Mouse (Mus musculus) naive thymus-derived CD4-positive, alpha-beta T cell, adult 2 months (primary cell): ENCODE measurements around the gene Diras2.
A peak's percentile ranks its signal among the peaks of the same experiment; 100 is the strongest.
"Not testable (repeated sequence)": the region's sequence is repeated elsewhere in the genome, so short reads cannot be mapped to it uniquely, and the experiment has no call there.

Source experiments
- DNase-seq: peaks from one replicate; pipeline ENCODE4 v3.0.0-alpha.2; 2011; ENCODE audit warnings: low read depth

Diras2 gene

GRCm38 (mm10) chr13:52519425-52519824, 11.7 kb downstream of the Diras2 start:
- no peak for DNase-seq

- no peak for DNase-seq
Observed at GRCm38 (mm10) chr13:52518377-52518776, 12.7 kb downstream of the Diras2 start.

- DNase-seq, result no peak
Observed at GRCm38 (mm10) chr13:52517021-52517420, 14.1 kb downstream of the Diras2 start.

GRCm38 (mm10) chr13:52516561-52516960, 14.5 kb downstream of the Diras2 start:
- DNase-seq, result no peak

- DNase-seq, result no peak
Observed at GRCm38 (mm10) chr13:52516051-52516450, 15.0 kb downstream of the Diras2 start.

GRCm38 (mm10) chr13:52513554-52513953, 17.5 kb downstream of the Diras2 start:
- DNase-seq, result no peak

- no peak for DNase-seq
Observed at GRCm38 (mm10) chr13:52512356-52512755, 18.7 kb downstream of the Diras2 start.

- DNase-seq, result no peak
Observed at GRCm38 (mm10) chr13:52510172-52510880, 20.8 kb downstream of the Diras2 start.

GRCm38 (mm10) chr13:52507460-52508293, 23.4 kb downstream of the Diras2 start:
- no peak for DNase-seq

- not testable (repeated sequence) for DNase-seq
Observed at GRCm38 (mm10) chr13:52506822-52507221, 24.3 kb downstream of the Diras2 start.

GRCm38 (mm10) chr13:52505683-52506285, 25.3 kb downstream of the Diras2 start:
- DNase-seq, result not testable (repeated sequence)

GRCm38 (mm10) chr13:52501686-52502085, 29.4 kb downstream of the Diras2 start:
- DNase-seq, result no peak

GRCm38 (mm10) chr13:52497029-52497550, 34.0 kb downstream of the Diras2 start:
- DNase-seq, result no peak

- no peak for DNase-seq
Observed at GRCm38 (mm10) chr13:52488821-52489220, 42.3 kb downstream of the Diras2 start.

- no peak for DNase-seq
Observed at GRCm38 (mm10) chr13:52484064-52484463, 47.0 kb downstream of the Diras2 start.

- DNase-seq, result no peak
Observed at GRCm38 (mm10) chr13:52481786-52482185, 49.3 kb downstream of the Diras2 start.

GRCm38 (mm10) chr13:52479146-52479545, 51.9 kb downstream of the Diras2 start:
- DNase-seq, result no peak

- DNase-seq, result no peak
Observed at GRCm38 (mm10) chr13:52476998-52477601, 54.0 kb downstream of the Diras2 start.

GRCm38 (mm10) chr13:52476222-52476621, 54.9 kb downstream of the Diras2 start:
- peak; percentile 35 for DNase-seq

- no peak for DNase-seq
Observed at GRCm38 (mm10) chr13:52475264-52475663, 55.8 kb downstream of the Diras2 start.

GRCm38 (mm10) chr13:52474807-52475206, 56.3 kb downstream of the Diras2 start:
- DNase-seq, result no peak
